Mouse (Mus musculus): Measurements from ENCODE around the gene 1700017D01Rik. TPM values are rescaled to one million over a fixed set of nuclear protein-coding genes. Genes with fewer than 3 reads are reported as not detected.
"Not testable (repeated sequence)": the region's sequence is repeated elsewhere in the genome, so short reads cannot be mapped to it uniquely, and the experiment has no call there.

1700017D01Rik gene
- polyA plus RNA-seq, 1 experiment from 2014 or later = not detected

DNA sequence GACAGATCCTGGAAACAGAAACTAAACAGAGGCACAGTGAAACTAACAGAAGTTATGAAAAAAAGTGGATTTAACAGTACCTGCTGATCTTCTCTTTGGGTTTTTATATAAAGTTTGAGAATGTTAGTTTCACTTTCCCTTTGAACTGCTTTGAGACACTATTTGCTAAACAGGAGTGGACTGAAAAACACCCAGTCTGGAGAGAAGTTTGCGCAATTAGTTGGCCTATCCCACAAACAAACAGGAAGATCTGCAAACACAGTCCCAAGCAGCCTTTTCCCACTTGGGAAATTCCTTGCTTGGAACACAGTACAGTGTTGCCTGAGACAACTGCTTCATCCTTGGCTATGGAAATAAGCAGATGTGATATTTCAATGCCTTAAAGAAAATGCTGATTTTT is 75.0 kb downstream of the 1700017D01Rik start:
- H3K4me1 ChIP-seq (replicated peaks; ENCODE audit: control insufficient read depth, insufficient read depth, low read length); H3K27me3 ChIP-seq (replicated peaks; ENCODE audit: control insufficient read depth, insufficient read depth, low read length); H3K9ac ChIP-seq (ENCODE audit: low read depth, low read length); H3K4me3 ChIP-seq (ENCODE audit: low read depth, low read length); ATAC-seq (replicated peaks; ENCODE audit: low FRiP score); H3K9me3 ChIP-seq (ENCODE audit: control insufficient read depth, low read length); H3K27ac ChIP-seq (ENCODE audit: low read depth, low read length); DNase-seq (ENCODE audit: low spot score); H3K36me3 ChIP-seq (ENCODE audit: control insufficient read depth, insufficient read depth, low read length); H3K4me2 ChIP-seq: not testable (repeated sequence)
- 81% methylated on average over 1 of the region's 1 CpGs for WGBS

GRCm38 (mm10) chr19:11053277-11053676 is 77.4 kb downstream of the 1700017D01Rik start:
- ATAC-seq (replicated peaks; ENCODE audit: low FRiP score) = no peak
- H3K27ac ChIP-seq (ENCODE audit: low read depth, low read length) = no peak overlapping the region
- no peak overlapping the region for H3K4me2 ChIP-seq

DNA sequence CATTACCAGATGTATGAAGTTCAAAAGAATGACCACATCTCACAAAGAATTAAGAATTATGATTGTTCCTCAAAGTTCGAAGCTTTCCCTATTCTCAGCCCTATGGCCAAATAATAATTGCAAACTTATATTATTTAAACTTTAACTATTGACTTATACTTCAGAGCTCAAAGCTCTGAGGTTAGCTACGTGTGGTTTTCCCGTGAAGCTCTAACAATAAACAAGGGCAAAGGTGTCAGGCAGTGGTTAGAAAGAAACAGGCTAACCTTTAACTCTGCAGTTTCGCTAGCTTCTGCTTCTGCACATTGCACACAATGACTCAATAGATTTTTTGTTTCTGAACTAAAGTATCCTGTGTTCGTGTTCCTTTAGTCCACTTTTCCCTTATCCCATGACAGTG is 77.8 kb downstream of the 1700017D01Rik start:
- Histone ChIP-seq H3K9me3 (ENCODE audit: control insufficient read depth, low read length) (no peaks in the 10 kb centered on the region), H3K36me3 (ENCODE audit: control insufficient read depth, insufficient read depth, low read length) (no peaks in the 10 kb centered on the region), H3K27ac (ENCODE audit: low read depth, low read length) (no peak overlapping the region), H3K9ac (ENCODE audit: low read depth, low read length) (no peak overlapping the region), H3K4me3 (ENCODE audit: low read depth, low read length) (no peak overlapping the region), H3K4me2 (no peak overlapping the region), H3K27me3 (replicated peaks; ENCODE audit: control insufficient read depth, insufficient read depth, low read length) (no peaks in the 10 kb centered on the region), H3K4me1 (replicated peaks; ENCODE audit: control insufficient read depth, insufficient read depth, low read length) (no peaks in the 10 kb centered on the region)
- WGBS = 62% methylated on average over 5 of the region's 5 CpGs
- DNase-seq (ENCODE audit: low spot score) (no peak), ATAC-seq (replicated peaks; ENCODE audit: low FRiP score) (no peak)

More at GRCm38 (mm10) chr19:11053277-11053676, 77.4 kb downstream of the 1700017D01Rik start:
- Histone ChIP-seq H3K9me3 (ENCODE audit: control insufficient read depth, low read length) (no peaks in the 10 kb centered on the region), H3K36me3 (ENCODE audit: control insufficient read depth, insufficient read depth, low read length) (no peaks in the 10 kb centered on the region), H3K4me3 (ENCODE audit: low read depth, low read length) (no peak overlapping the region), H3K27me3 (replicated peaks; ENCODE audit: control insufficient read depth, insufficient read depth, low read length) (no peaks in the 10 kb centered on the region), H3K4me1 (replicated peaks; ENCODE audit: control insufficient read depth, insufficient read depth, low read length) (no peaks in the 10 kb centered on the region), H3K9ac (ENCODE audit: low read depth, low read length) (no peak overlapping the region)
- no peak for DNase-seq (ENCODE audit: low spot score)
- WGBS = 61% methylated on average over 3 of the region's 3 CpGs

GRCm38 (mm10) chr19:11050286-11050685 is 80.4 kb downstream of the 1700017D01Rik start:
- Histone ChIP-seq H3K4me3 (ENCODE audit: low read depth, low read length) (no peak overlapping the region), H3K9ac (ENCODE audit: low read depth, low read length) (no peak overlapping the region), H3K9me3 (ENCODE audit: control insufficient read depth, low read length) (no peaks in the 10 kb centered on the region), H3K4me1 (replicated peaks; ENCODE audit: control insufficient read depth, insufficient read depth, low read length) (no peaks in the 10 kb centered on the region), H3K27me3 (replicated peaks; ENCODE audit: control insufficient read depth, insufficient read depth, low read length) (no peaks in the 10 kb centered on the region), H3K36me3 (ENCODE audit: control insufficient read depth, insufficient read depth, low read length) (no peaks in the 10 kb centered on the region), H3K4me2 (no peak overlapping the region), H3K27ac (ENCODE audit: low read depth, low read length) (no peak overlapping the region)
- no peak for DNase-seq (ENCODE audit: low spot score)
- ATAC-seq (replicated peaks; ENCODE audit: low FRiP score) = no peak
- WGBS = 68% methylated on average over 2 of the region's 2 CpGs

DNA sequence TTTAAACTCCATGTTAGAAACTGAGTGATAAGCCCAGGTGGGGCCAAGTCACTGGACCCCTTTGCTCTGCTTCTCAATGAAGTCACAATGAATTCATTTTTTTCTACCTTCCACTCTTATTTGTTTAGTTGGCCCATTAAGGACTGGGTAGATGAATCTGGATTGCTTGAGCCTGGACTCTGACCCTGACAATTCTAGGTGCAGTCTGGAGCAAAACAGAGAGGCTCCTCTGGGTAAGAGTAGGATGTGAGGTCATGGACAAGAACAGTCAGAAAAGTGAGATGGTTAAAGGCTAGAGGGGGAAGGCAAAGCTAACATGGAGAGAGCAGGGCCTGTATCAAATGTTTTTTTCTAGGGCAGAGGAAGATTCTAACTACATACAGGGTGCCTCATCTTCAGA is 81.2 kb downstream of the 1700017D01Rik start:
- Histone ChIP-seq H3K4me1 (replicated peaks; ENCODE audit: control insufficient read depth, insufficient read depth, low read length) (no peaks in the 10 kb centered on the region), H3K27ac (ENCODE audit: low read depth, low read length) (no peak overlapping the region), H3K4me2 (no peak overlapping the region), H3K4me3 (ENCODE audit: low read depth, low read length) (no peak overlapping the region), H3K36me3 (ENCODE audit: control insufficient read depth, insufficient read depth, low read length) (no peaks in the 10 kb centered on the region), H3K9ac (ENCODE audit: low read depth, low read length) (no peak overlapping the region), H3K27me3 (replicated peaks; ENCODE audit: control insufficient read depth, insufficient read depth, low read length) (no peaks in the 10 kb centered on the region), H3K9me3 (ENCODE audit: control insufficient read depth, low read length) (no peaks in the 10 kb centered on the region)
- no peak for ATAC-seq (replicated peaks; ENCODE audit: low FRiP score)
- DNase-seq (ENCODE audit: low spot score) = no peak

GRCm38 (mm10) chr19:11048503-11048902 is 82.2 kb downstream of the 1700017D01Rik start:
- no peak for DNase-seq (ENCODE audit: low spot score)
- Histone ChIP-seq H3K4me2 (no peak overlapping the region), H3K4me3 (ENCODE audit: low read depth, low read length) (no peak overlapping the region), H3K9me3 (ENCODE audit: control insufficient read depth, low read length) (no peaks in the 10 kb centered on the region), H3K27ac (ENCODE audit: low read depth, low read length) (no peak overlapping the region), H3K36me3 (ENCODE audit: control insufficient read depth, insufficient read depth, low read length) (no peaks in the 10 kb centered on the region), H3K27me3 (replicated peaks; ENCODE audit: control insufficient read depth, insufficient read depth, low read length) (no peaks in the 10 kb centered on the region), H3K9ac (ENCODE audit: low read depth, low read length) (no peak overlapping the region), H3K4me1 (replicated peaks; ENCODE audit: control insufficient read depth, insufficient read depth, low read length) (no peaks in the 10 kb centered on the region)
- no peak for ATAC-seq (replicated peaks; ENCODE audit: low FRiP score)
- 70% methylated on average over 1 of the region's 1 CpGs for WGBS

DNA sequence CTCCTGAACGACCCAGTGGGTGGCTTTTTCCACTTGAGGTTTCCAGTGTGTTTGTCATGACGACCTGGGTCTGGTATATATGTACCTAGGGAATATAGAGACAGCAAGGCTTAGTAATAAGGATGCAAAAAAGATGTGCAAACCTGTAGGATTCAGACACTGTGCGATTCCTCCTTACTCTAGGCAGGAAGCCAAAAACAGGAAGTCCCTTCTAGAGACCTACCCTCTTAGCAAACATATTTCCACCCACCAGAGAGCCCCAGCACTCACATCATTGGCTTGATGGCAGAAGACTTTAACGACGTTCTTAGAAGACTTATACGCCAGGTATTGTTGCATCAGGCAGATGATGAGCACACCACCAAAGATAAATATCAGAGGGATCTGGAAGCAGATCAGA is 82.7 kb downstream of the 1700017D01Rik start:
- H3K36me3 ChIP-seq (ENCODE audit: control insufficient read depth, insufficient read depth, low read length) = no peaks in the 10 kb centered on the region
- ATAC-seq (replicated peaks; ENCODE audit: low FRiP score) = no peak
- no peak overlapping the region for H3K4me2 ChIP-seq
- no peaks in the 10 kb centered on the region for H3K9me3 ChIP-seq (ENCODE audit: control insufficient read depth, low read length)
- H3K27me3 ChIP-seq (replicated peaks; ENCODE audit: control insufficient read depth, insufficient read depth, low read length) = no peaks in the 10 kb centered on the region
- no peak overlapping the region for H3K4me3 ChIP-seq (ENCODE audit: low read depth, low read length)
- DNase-seq (ENCODE audit: low spot score) = no peak
- no peak overlapping the region for H3K9ac ChIP-seq (ENCODE audit: low read depth, low read length)
- no peak overlapping the region for H3K27ac ChIP-seq (ENCODE audit: low read depth, low read length)
- H3K4me1 ChIP-seq (replicated peaks; ENCODE audit: control insufficient read depth, insufficient read depth, low read length) = no peaks in the 10 kb centered on the region
- WGBS = 54% methylated on average over 6 of the region's 6 CpGs

Other genes with a start within 250 kb of the 1700017D01Rik start
- 42.7 and 45.4 TPM in 2 replicates for gene Tmem109, start 248.9 kb downstream of the 1700017D01Rik start, polyA plus RNA-seq (2014; fragmentation: Nextera tagmentation; extraction: Ambion mirVana)
- gene Prpf19, start 235.6 kb downstream of the 1700017D01Rik start, polyA plus RNA-seq (2014; fragmentation: Nextera tagmentation; extraction: Ambion mirVana) = 45.7 and 46.8 TPM in 2 replicates
- not detected in 2 replicates for gene Zp1, start 210.2 kb downstream of the 1700017D01Rik start, polyA plus RNA-seq (2014; fragmentation: Nextera tagmentation; extraction: Ambion mirVana)
- not detected in 2 replicates for gene Ptgdr2, start 193.7 kb downstream of the 1700017D01Rik start, polyA plus RNA-seq (2014; fragmentation: Nextera tagmentation; extraction: Ambion mirVana)
- 46.0 TPM in 2 replicates for gene Ccdc86, start 181.6 kb downstream of the 1700017D01Rik start, polyA plus RNA-seq (2014; fragmentation: Nextera tagmentation; extraction: Ambion mirVana)
- not detected in 2 replicates for gene Ms4a10, start 156.2 kb downstream of the 1700017D01Rik start, polyA plus RNA-seq (2014; fragmentation: Nextera tagmentation; extraction: Ambion mirVana)
- gene Ms4a15, start 137.6 kb downstream of the 1700017D01Rik start, polyA plus RNA-seq (2014; fragmentation: Nextera tagmentation; extraction: Ambion mirVana) = not detected in 2 replicates
- not detected in 2 replicates for gene Ms4a18, start 112.8 kb downstream of the 1700017D01Rik start, polyA plus RNA-seq (2014; fragmentation: Nextera tagmentation; extraction: Ambion mirVana)
- gene Ms4a8a, start 49.8 kb downstream of the 1700017D01Rik start, polyA plus RNA-seq (2014; fragmentation: Nextera tagmentation; extraction: Ambion mirVana) = not detected in 2 replicates
- gene 1700025F22Rik, start 34.4 kb upstream of the 1700017D01Rik start, polyA plus RNA-seq (2014; fragmentation: Nextera tagmentation; extraction: Ambion mirVana) = not detected in 2 replicates
- gene Ms4a13, start 65.9 kb upstream of the 1700017D01Rik start, polyA plus RNA-seq (2014; fragmentation: Nextera tagmentation; extraction: Ambion mirVana) = not detected in 2 replicates
- not detected in 2 replicates for gene Ms4a12, start 101.6 kb upstream of the 1700017D01Rik start, polyA plus RNA-seq (2014; fragmentation: Nextera tagmentation; extraction: Ambion mirVana)
- 0.12 TPM in 1 of 2 replicates, not detected in the other for gene Ms4a1, start 135.4 kb upstream of the 1700017D01Rik start, polyA plus RNA-seq (2014; fragmentation: Nextera tagmentation; extraction: Ambion mirVana)
- not detected in 2 replicates for gene Ms4a5, start 153.0 kb upstream of the 1700017D01Rik start, polyA plus RNA-seq (2014; fragmentation: Nextera tagmentation; extraction: Ambion mirVana)
- gene Ms4a14, start 183.6 kb upstream of the 1700017D01Rik start, polyA plus RNA-seq (2014; fragmentation: Nextera tagmentation; extraction: Ambion mirVana) = not detected in 2 replicates
- 1.1 and 1.3 TPM in 2 replicates for gene Ms4a7, start 205.3 kb upstream of the 1700017D01Rik start, polyA plus RNA-seq (2014; fragmentation: Nextera tagmentation; extraction: Ambion mirVana)
- gene Ms4a4a, start 244.6 kb upstream of the 1700017D01Rik start, polyA plus RNA-seq (2014; fragmentation: Nextera tagmentation; extraction: Ambion mirVana) = 1.3 and 2.2 TPM in 2 replicates

Measured in liver, embryonic 11.5 days (tissue).